Mouse (Mus musculus): Measurements from ENCODE around the gene Cstf3.

DNA sequence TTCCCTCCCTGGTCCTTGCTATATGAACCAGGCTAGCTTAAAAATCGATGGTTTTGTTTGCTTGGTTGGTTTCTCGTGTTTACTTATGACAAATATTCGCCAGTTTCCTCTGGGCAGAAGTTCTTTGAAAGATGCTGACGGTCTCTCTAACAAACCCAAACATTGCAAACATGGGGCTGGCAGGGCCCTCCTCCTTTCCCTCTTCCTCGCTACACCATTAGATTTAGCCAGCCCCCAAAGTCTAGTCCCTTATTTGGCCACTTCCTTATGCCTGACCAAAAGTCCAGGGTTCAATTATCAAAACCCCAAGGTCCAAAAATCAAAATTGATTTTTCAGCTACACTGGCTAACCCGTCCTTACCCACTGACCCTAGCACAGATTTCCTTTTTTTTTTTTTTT, 7.3 kb upstream of the Cstf3 start:
- TF ChIP-seq POLR2A (IDR thresholded peaks at IDR 0.05; ENCODE audit: low read depth, low read length) (no peak), CTCF (IDR thresholded peaks at IDR 0.05; ENCODE audit: extremely low read depth, insufficient read length, insufficient replicate concordance, low read depth, low read length) (no peak)

Data from small intestine, adult 2 months (tissue).